Mouse (Mus musculus) forebrain, embryonic 16.5 days (tissue): ENCODE results near the gene Slc25a39. TPM values are rescaled to one million over a fixed set of nuclear protein-coding genes. Genes with fewer than 3 reads are reported as not detected.

Experiments
- ATAC-seq: fragments of 200-750 bp; cut with Nextera tagmentation; 2 replicates; pipeline ENCODE4 v1.8.0; 2017; ENCODE audit warnings: mild to moderate bottlenecking, moderate library complexity
- H3K27ac ChIP-seq: fragments of 300-500 bp; sonication (generic); 2 replicates; pipeline ENCODE4 v1.5.1; 2014; ENCODE audit warnings: low read length, control low read depth
- H3K27me3 ChIP-seq: fragments of 300-500 bp; sonication (generic); replicated peaks from 2 replicates; pipeline ENCODE4 v1.6.1; 2014; ENCODE audit warnings: low read length; ENCODE audit not compliant: control insufficient read depth, insufficient read depth
- H3K36me3 ChIP-seq: fragments of 300-500 bp; sonication (generic); 2 replicates; pipeline ENCODE4 v1.6.1; 2014; ENCODE audit not compliant: control insufficient read depth, insufficient read depth
- H3K4me1 ChIP-seq: fragments of 300-500 bp; sonication (generic); replicated peaks from 2 replicates; pipeline ENCODE4 v1.6.1; 2014; ENCODE audit warnings: low read length; ENCODE audit not compliant: control insufficient read depth, insufficient read depth
- H3K4me2 ChIP-seq: fragments of 300-500 bp; sonication (generic); 2 replicates; pipeline ENCODE4 v1.6.1; 2014; ENCODE audit warnings: mild to moderate bottlenecking, low read length, control low read depth
- H3K4me3 ChIP-seq: fragments of 300-500 bp; sonication (generic); replicated peaks from 2 replicates; pipeline ENCODE4 v1.5.1; 2014; ENCODE audit warnings: mild to moderate bottlenecking, low read length, control low read depth
- H3K9ac ChIP-seq: fragments of 300-500 bp; sonication (generic); replicated peaks from 2 replicates; pipeline ENCODE4 v1.6.1; 2014; ENCODE audit warnings: low read depth, low read length, control low read depth
- H3K9me3 ChIP-seq: fragments of 300-500 bp; sonication (generic); 2 replicates; pipeline ENCODE4 v1.6.1; 2016; ENCODE audit warnings: low read length; ENCODE audit not compliant: control insufficient read depth
- WGBS: fragments of 180-500 bp; shearing (Covaris S2); extraction: QIAGEN DNeasy Blood & Tissue Kit; methylation state at CpG from one replicate; pipeline ENCODE4 v1.1.7; 2014; 5-methylcytosine and 5-hydroxymethylcytosine counted together
- polyA plus RNA-seq: library from polyadenylated mRNA; unstranded; fragments of >200 nt; fragmentation: Nextera tagmentation; extraction: Ambion mirVana; gene quantifications from 2 replicates; pipeline ENCODE4 v1.2.1, GENCODE M21; 2015

Gene Slc25a39
- polyA plus RNA-seq, 1 experiment from 2014 or later: 143 TPM

GRCm38 (mm10) chr11:102383365-102384136, 24.2 kb downstream of the Slc25a39 start:
- no peak for ATAC-seq
- no peak overlapping the region for H3K9ac ChIP-seq
- no peak overlapping the region for H3K27ac ChIP-seq
- H3K4me2 ChIP-seq: no peak overlapping the region
- no peaks in the 10 kb centered on the region for H3K9me3 ChIP-seq
- H3K36me3 ChIP-seq: no peaks in the 10 kb centered on the region
- WGBS: 92% methylated on average over 1 of the region's 1 CpGs
- H3K27me3 ChIP-seq: no peaks in the 10 kb centered on the region
- no peak overlapping the region for H3K4me3 ChIP-seq
- no peaks in the 10 kb centered on the region for H3K4me1 ChIP-seq

GRCm38 (mm10) chr11:102382794-102383193, 25.0 kb downstream of the Slc25a39 start:
- no peaks in the 10 kb centered on the region for H3K4me1 ChIP-seq
- no peak overlapping the region for H3K9ac ChIP-seq
- H3K27ac ChIP-seq: no peak overlapping the region
- WGBS: 82% methylated on average over 3 of the region's 3 CpGs
- H3K4me3 ChIP-seq: no peak overlapping the region
- ATAC-seq: no peak
- H3K9me3 ChIP-seq: no peaks in the 10 kb centered on the region
- no peaks in the 10 kb centered on the region for H3K27me3 ChIP-seq
- no peak overlapping the region for H3K4me2 ChIP-seq
- no peaks in the 10 kb centered on the region for H3K36me3 ChIP-seq

GRCm38 (mm10) chr11:102381341-102382100, 26.2 kb downstream of the Slc25a39 start:
- Histone ChIP-seq H3K9ac (no peak overlapping the region), H3K4me2 (no peak overlapping the region), H3K9me3 (no peaks in the 10 kb centered on the region), H3K27me3 (no peaks in the 10 kb centered on the region), H3K27ac (no peak overlapping the region), H3K4me1 (no peaks in the 10 kb centered on the region), H3K36me3 (no peaks in the 10 kb centered on the region), H3K4me3 (no peak overlapping the region)
- 39% methylated on average over 4 of the region's 4 CpGs for WGBS
- no peak for ATAC-seq

DNA sequence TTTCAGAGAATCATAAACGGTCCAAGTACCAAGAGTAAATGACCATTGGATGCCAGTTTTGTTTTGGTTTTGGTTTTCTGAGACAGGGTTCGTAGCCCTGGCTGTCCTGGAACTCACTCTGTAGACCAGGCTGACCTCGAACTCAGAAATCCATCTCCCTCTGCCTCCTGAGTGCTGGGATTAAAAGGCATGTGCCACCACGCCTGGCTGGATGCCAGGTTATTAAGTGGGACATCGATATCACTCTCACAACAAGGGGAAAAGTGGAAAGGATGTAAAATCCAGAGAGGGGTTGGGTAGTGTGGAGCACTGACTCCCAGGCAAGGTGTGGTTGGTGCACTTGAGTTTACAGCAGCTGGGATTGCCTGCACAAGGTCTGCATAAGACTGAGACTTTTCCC, 27.7 kb downstream of the Slc25a39 start:
- no peaks in the 10 kb centered on the region for H3K36me3 ChIP-seq
- 74% methylated on average over 5 of the region's 5 CpGs for WGBS

GRCm38 (mm10) chr11:102377186-102377585, 30.6 kb downstream of the Slc25a39 start:
- H3K27me3 ChIP-seq: no peaks in the 10 kb centered on the region
- 63% methylated on average over 12 of the region's 12 CpGs for WGBS
- no peak for ATAC-seq

More for the DNA sequence above, 27.7 kb downstream of the Slc25a39 start:
- Histone ChIP-seq H3K4me1 (peaks cover 11% of the 10 kb centered on the region), H3K9ac (no peak overlapping the region), H3K27ac (no peak overlapping the region), H3K9me3 (no peaks in the 10 kb centered on the region), H3K4me3 (no peak overlapping the region), H3K4me2 (no peak overlapping the region), H3K27me3 (no peaks in the 10 kb centered on the region)
- no peak for ATAC-seq

GRCm38 (mm10) chr11:102376196-102376835, 31.4 kb downstream of the Slc25a39 start:
- ATAC-seq: no peak
- H3K9ac ChIP-seq: no peak overlapping the region

More at GRCm38 (mm10) chr11:102377186-102377585, 30.6 kb downstream of the Slc25a39 start:
- H3K27ac ChIP-seq: no peak overlapping the region
- no peak overlapping the region for H3K4me2 ChIP-seq
- H3K4me1 ChIP-seq: peaks cover 11% of the 10 kb centered on the region
- no peaks in the 10 kb centered on the region for H3K36me3 ChIP-seq
- H3K4me3 ChIP-seq: no peak overlapping the region
- no peaks in the 10 kb centered on the region for H3K9me3 ChIP-seq
- no peak overlapping the region for H3K9ac ChIP-seq

GRCm38 (mm10) chr11:102375196-102376173, 32.3 kb downstream of the Slc25a39 start:
- H3K9ac ChIP-seq: peak overlapping the region; percentile 15; the same call in 1 of the 2 replicates
- 5% methylated on average over 23 of the region's 23 CpGs for WGBS
- H3K4me1 ChIP-seq: peaks cover 11% of the 10 kb centered on the region
- no peak overlapping the region for H3K27ac ChIP-seq
- ATAC-seq: peak; percentile 40; the same call in 1 of the 2 replicates
- no peaks in the 10 kb centered on the region for H3K27me3 ChIP-seq
- H3K4me3 ChIP-seq: no peak overlapping the region; the same call in 1 of the 2 replicates
- H3K4me2 ChIP-seq: peak overlapping the region; percentile 39
- no peaks in the 10 kb centered on the region for H3K36me3 ChIP-seq
- no peaks in the 10 kb centered on the region for H3K9me3 ChIP-seq

More at GRCm38 (mm10) chr11:102376196-102376835, 31.4 kb downstream of the Slc25a39 start:
- 17% methylated on average over 8 of the region's 8 CpGs for WGBS
- Histone ChIP-seq H3K36me3 (no peaks in the 10 kb centered on the region), H3K27ac (no peak overlapping the region), H3K4me2 (peak overlapping the region; percentile 39), H3K27me3 (no peaks in the 10 kb centered on the region), H3K4me1 (peaks cover 11% of the 10 kb centered on the region), H3K9me3 (no peaks in the 10 kb centered on the region), H3K4me3 (no peak overlapping the region)

DNA sequence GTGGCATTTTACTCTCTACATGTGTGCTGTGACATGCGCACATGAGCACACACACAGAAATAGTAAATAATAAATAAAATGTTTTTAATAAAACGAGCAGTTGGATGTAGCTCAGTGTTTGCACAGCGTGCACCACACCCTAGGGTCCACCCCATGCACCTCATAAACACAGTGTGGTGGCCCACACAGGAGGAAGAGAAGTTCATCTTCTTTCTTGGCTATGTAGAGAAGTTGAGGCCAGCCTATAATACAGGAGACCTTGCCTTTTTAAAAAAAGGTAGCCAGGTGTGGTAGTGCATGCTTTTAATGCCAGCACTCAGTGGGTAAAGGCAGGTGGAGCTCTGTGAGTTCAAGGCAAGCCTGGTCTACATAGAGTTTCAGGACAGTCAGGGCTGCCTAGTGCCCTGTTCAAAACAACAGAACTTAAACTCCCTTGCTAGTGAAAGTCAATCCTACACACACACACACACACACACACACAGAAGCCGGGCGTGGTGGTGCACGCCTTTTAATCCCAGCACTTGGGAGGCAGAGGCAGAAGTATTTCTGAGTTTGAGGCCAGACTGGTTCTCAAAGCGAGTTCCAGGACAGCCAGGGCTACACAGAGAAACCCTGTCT, 33.5 kb downstream of the Slc25a39 start:
- H3K27ac ChIP-seq: no peak overlapping the region
- H3K9me3 ChIP-seq: no peaks in the 10 kb centered on the region
- no peak overlapping the region for H3K4me3 ChIP-seq
- no peak overlapping the region for H3K4me2 ChIP-seq
- no peak overlapping the region for H3K9ac ChIP-seq
- ATAC-seq: no peak
- peaks cover 11% of the 10 kb centered on the region for H3K4me1 ChIP-seq
- 81% methylated on average over 7 of the region's 7 CpGs for WGBS
- no peaks in the 10 kb centered on the region for H3K36me3 ChIP-seq
- no peaks in the 10 kb centered on the region for H3K27me3 ChIP-seq
